Mouse (Mus musculus): Measurements from ENCODE around the gene Abcd1.

Gene Abcd1

GRCm38 (mm10) chrX:73744774-73745481 lies 28.5 kb downstream of the Abcd1 start:
- DNase-seq, result no peak

- no peak for DNase-seq
Observed at GRCm38 (mm10) chrX:73748977-73749376, 32.6 kb downstream of the Abcd1 start.

GRCm38 (mm10) chrX:73756334-73757140 lies 40.1 kb downstream of the Abcd1 start, which contains the start of gene Plxnb3:
Plxnb3 (plus strand) TSS chrX:73757090.
- no peak for DNase-seq

GRCm38 (mm10) chrX:73758611-73759290 lies 42.4 kb downstream of the Abcd1 start:
- DNase-seq, result no peak

GRCm38 (mm10) chrX:73765311-73765710 lies 48.9 kb downstream of the Abcd1 start:
- peak; percentile 98 for DNase-seq

GRCm38 (mm10) chrX:73767267-73767666 lies 50.9 kb downstream of the Abcd1 start:
- no peak for DNase-seq

- DNase-seq, result peak; percentile 96
Observed at GRCm38 (mm10) chrX:73774168-73774760, 57.9 kb downstream of the Abcd1 start, which contains the start of gene Srpk3. Srpk3 (plus strand) TSS chrX:73774405.

- DNase-seq, result peak; percentile 95
Observed at GRCm38 (mm10) chrX:73774802-73775483, 58.5 kb downstream of the Abcd1 start.

- peak; percentile 67 for DNase-seq
Observed at GRCm38 (mm10) chrX:73782227-73782626, 65.8 kb downstream of the Abcd1 start.

GRCm38 (mm10) chrX:73785666-73786065 lies 69.3 kb downstream of the Abcd1 start:
- DNase-seq, result peak; percentile 51

- peak; percentile 100 for DNase-seq
Observed at GRCm38 (mm10) chrX:73786364-73787224, 70.2 kb downstream of the Abcd1 start, which contains the start of the genes Idh3g and Ssr4. Idh3g (minus strand) TSS chrX:73786897. Ssr4 (plus strand) TSS chrX:73787028.

GRCm38 (mm10) chrX:73787225-73787558 lies 70.8 kb downstream of the Abcd1 start:
- DNase-seq, result no peak
